29 mouse cellular contexts compared by ENCODE assay signal in the genomic region with DNA sequence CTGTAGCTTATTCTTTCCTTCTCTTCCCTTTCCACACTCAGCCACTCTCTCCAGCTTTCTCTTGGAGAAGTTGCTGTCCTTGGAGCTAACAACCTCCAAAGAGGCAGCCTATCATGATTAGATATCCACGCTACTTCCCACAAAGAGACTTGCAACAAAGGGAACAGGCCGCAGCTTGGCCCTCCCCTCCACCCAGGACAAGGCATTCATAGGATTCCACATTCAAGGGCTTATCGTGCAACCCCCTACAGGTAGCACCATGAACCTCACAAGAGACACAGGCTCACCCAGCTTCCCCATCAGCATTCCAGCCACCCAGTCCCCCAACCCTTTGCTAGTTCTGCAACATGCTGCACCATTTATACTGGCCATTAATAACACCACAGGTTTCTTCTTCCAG. TPM values are rescaled to one million over a fixed set of nuclear protein-coding genes. Genes with fewer than 3 reads are reported as not detected.
DNase-seq lines count a peak whose midpoint lies in the region; ATAC-seq and TF ChIP-seq lines count a peak whose summit lies in the region.
"Had no signal": no experiment of that assay in that cellular context is flagged by ENCODE, and none has a peak within 500 bp of the region (broad histone marks: within the 10 kb centered on the region; RNA-seq: fewer than 3 reads in every experiment).

No protein-coding gene starts in this region.

- DNase-seq in heart, postnatal 25 days (ENCODE audit: low spot score) = no peak
- DNase-seq in neural tube, embryonic 10.5 days (ENCODE audit: extremely low spot score, low spot score) = no peak
- DNase-seq in ES-E14 (ENCODE audit: low read depth, low spot score) (peak; percentile 51), ZHBTc4 (ENCODE audit: low read depth, low spot score) (peak; percentile 91)
- no peak for DNase-seq in left cerebral cortex, postnatal 4 days
- DNase-seq: adrenal gland, postnatal 10 days; cerebellum, adult 11 months; cerebellum, adult 8-10 months; cerebellum, postnatal 14 days; embryo, embryonic 11 days; gastrocnemius, adult 2 months; gastrocnemius, postnatal 25 days; heart, adult 18-20 months; heart, postnatal 14 days; kidney, adult 11 months had no signal

- H3K4me2 ChIP-seq in heart, embryonic 12.5 days = no peak overlapping the region
- H3K4me2 ChIP-seq in neural tube, embryonic 14.5 days (ENCODE audit: low read depth, low read length) = no peak overlapping the region
- H3K4me2 ChIP-seq in kidney, embryonic 14.5 days (replicated peaks; ENCODE audit: low read depth, low read length) = no peak overlapping the region
- H3K4me2 ChIP-seq: embryonic facial prominence, embryonic 15.5 days had no signal

- no peaks in the 10 kb centered on the region for H3K9me3 ChIP-seq in heart, embryonic 12.5 days (replicated peaks)
- H3K9me3 ChIP-seq in neural tube, embryonic 14.5 days (ENCODE audit: control insufficient read depth, low read length) = no peaks in the 10 kb centered on the region
- H3K9me3 ChIP-seq in ES-E14 (ENCODE audit: control insufficient read depth, insufficient read depth, low read depth, low read length) = no peaks in the 10 kb centered on the region
- H3K9me3 ChIP-seq in kidney, embryonic 14.5 days (ENCODE audit: control insufficient read depth, low read length) = no peaks in the 10 kb centered on the region
- H3K9me3 ChIP-seq: embryonic facial prominence, embryonic 15.5 days; forebrain, embryonic 10.5 days had no signal

- H3K36me3 ChIP-seq in heart, embryonic 12.5 days = peaks cover 68% of the 10 kb centered on the region
- H3K36me3 ChIP-seq in neural tube, embryonic 14.5 days (ENCODE audit: control insufficient read depth, insufficient read depth, low read length) = no peaks in the 10 kb centered on the region
- peaks cover 58% of the 10 kb centered on the region for H3K36me3 ChIP-seq in ES-E14 (ENCODE audit: control insufficient read depth, insufficient read depth, low read length, poor library complexity, severe bottlenecking)
- peaks cover 9% of the 10 kb centered on the region; the same call in 1 of the 2 replicates for H3K36me3 ChIP-seq in kidney, embryonic 14.5 days (ENCODE audit: control insufficient read depth, insufficient read depth, low read length)
- H3K36me3 ChIP-seq: embryonic facial prominence, embryonic 15.5 days had no signal

- intact Hi-C loops in heart, postnatal 25 days (cut with DNase I) = no loop called here
- intact Hi-C loops in left cerebral cortex, postnatal 4 days (cut with DNase I) = no loop called here

- H3K27ac ChIP-seq in heart, embryonic 12.5 days (ENCODE audit: poor library complexity, severe bottlenecking) = peak overlapping the region; percentile 5; the same call in 1 of the 2 replicates
- H3K27ac ChIP-seq in neural tube, embryonic 14.5 days (ENCODE audit: low read depth, low read length) = no peak overlapping the region
- H3K27ac ChIP-seq in ES-E14 (ENCODE audit: insufficient read depth, low read depth, low read length, poor library complexity, severe bottlenecking) = peak overlapping the region; percentile 71
- H3K27ac ChIP-seq in kidney, embryonic 14.5 days (ENCODE audit: low read depth, low read length) = no peak overlapping the region
- H3K27ac ChIP-seq: embryonic facial prominence, embryonic 15.5 days; forebrain, embryonic 10.5 days; gastrocnemius, adult 2 months; hindbrain, postnatal 0 days had no signal

- no peak overlapping the region for H3K4me3 ChIP-seq in heart, embryonic 12.5 days
- H3K4me3 ChIP-seq in neural tube, embryonic 14.5 days (ENCODE audit: low read depth, low read length) = no peak overlapping the region
- H3K4me3 ChIP-seq in ES-E14 (ENCODE audit: insufficient read depth in 1 of 2, low read depth in 1 of 2, low read length in 2 of 2, poor library complexity in 1 of 2, severe bottlenecking in 1 of 2) = no peak overlapping the region
- H3K4me3 ChIP-seq in kidney, embryonic 14.5 days (ENCODE audit: low read length) = no peak overlapping the region
- H3K4me3 ChIP-seq: embryonic facial prominence, embryonic 15.5 days; erythroblast, embryonic 14.5 days; forebrain, embryonic 10.5 days; gastrocnemius, adult 2 months had no signal

- ATAC-seq in heart, embryonic 12.5 days (ENCODE audit: insufficient number of reproducible peaks, low FRiP score) = no peak
- ATAC-seq in neural tube, embryonic 14.5 days (ENCODE audit: low read depth) = no peak
- no peak for ATAC-seq in kidney, embryonic 14.5 days (ENCODE audit: low FRiP score, low TSS enrichment)
- ATAC-seq: forebrain, embryonic 14.5 days; hindbrain, postnatal 0 days; Patski had no signal

- no peaks in the 10 kb centered on the region for H3K27me3 ChIP-seq in heart, embryonic 12.5 days (replicated peaks)
- H3K27me3 ChIP-seq in neural tube, embryonic 14.5 days (ENCODE audit: control insufficient read depth, insufficient read depth, low read length) = no peaks in the 10 kb centered on the region
- H3K27me3 ChIP-seq in kidney, embryonic 14.5 days (ENCODE audit: control insufficient read depth, insufficient read depth, low read length) = no peaks in the 10 kb centered on the region
- H3K27me3 ChIP-seq: embryonic facial prominence, embryonic 15.5 days; Patski had no signal

- WGBS in heart, embryonic 12.5 days = 45% methylated on average over 3 of the region's 3 CpGs
- WGBS in neural tube, embryonic 14.5 days = 91% methylated on average over 3 of the region's 3 CpGs
- 86% methylated on average over 3 of the region's 3 CpGs for WGBS in kidney, embryonic 14.5 days

- H3K4me1 ChIP-seq in heart, embryonic 12.5 days (replicated peaks) = peaks cover 8% of the 10 kb centered on the region
- no peaks in the 10 kb centered on the region for H3K4me1 ChIP-seq in neural tube, embryonic 14.5 days (ENCODE audit: control insufficient read depth, insufficient read depth, low read length)
- H3K4me1 ChIP-seq in ES-E14 (ENCODE audit: control insufficient read depth in 2 of 2, insufficient read depth in 2 of 2, low read length in 2 of 2, poor library complexity in 1 of 2) = peaks cover 0 to 22% of the 10 kb centered on the region in 2 experiments; a peak in 2 of 4 replicates
- no peaks in the 10 kb centered on the region for H3K4me1 ChIP-seq in kidney, embryonic 14.5 days (ENCODE audit: control insufficient read depth, insufficient read depth, low read length)
- H3K4me1 ChIP-seq: embryonic facial prominence, embryonic 15.5 days; forebrain, embryonic 10.5 days had no signal

- H3K9ac ChIP-seq in heart, embryonic 12.5 days = no peak overlapping the region
- H3K9ac ChIP-seq in neural tube, embryonic 14.5 days (replicated peaks; ENCODE audit: low read depth, low read length) = 0 out of 2 replicates have a peak overlapping the region, but pooled peaks have one; percentile 7
- peak overlapping the region; percentile 18; the same call in 1 of the 2 replicates for H3K9ac ChIP-seq in ES-E14 (ENCODE audit: insufficient read depth, low read depth, low read length, poor library complexity, severe bottlenecking)
- H3K9ac ChIP-seq in kidney, embryonic 14.5 days (ENCODE audit: low read depth, low read length) = no peak overlapping the region
- H3K9ac ChIP-seq: embryonic facial prominence, embryonic 15.5 days had no signal

- in situ Hi-C loops in ES-E14 (cut with MboI; ENCODE audit: low sequenced_read_pairs in 2 of 2, unreplicated experiment in 2 of 2) = no loop called here

TF ChIP-seq in ES-E14, 5 proteins besides CTCF, POLR2A, EP300 and RAD21:
- TF ChIP-seq ZNF384 (IDR thresholded peaks at IDR 0.05; ENCODE audit: low read depth, low read length) = no peak
- no peak for TF ChIP-seq MAFK (IDR thresholded peaks at IDR 0.05; ENCODE audit: insufficient read depth, low read depth, low read length)
- no peak for TF ChIP-seq ZC3H11A (IDR thresholded peaks at IDR 0.05; ENCODE audit: borderline replicate concordance, low read depth, low read length)
- TF ChIP-seq HCFC1 (IDR thresholded peaks at IDR 0.05; ENCODE audit: borderline replicate concordance, insufficient read depth, low read length) = no peak
- no peak for TF ChIP-seq CHD2 (IDR thresholded peaks at IDR 0.05; ENCODE audit: low read depth, low read length)

RNA-seq across cellular contexts. Expression of a gene that starts 13.1 kb away (rescaled TPM):
- 0.27 and 0.32 TPM in 2 replicates for polyA plus RNA-seq in heart, embryonic 12.5 days (2016; fragmentation: Nextera tagmentation; extraction: Ambion mirVana)
- not detected for total RNA-seq in heart, postnatal 25 days (2021)
- 0.99 and 1.0 TPM in 2 replicates for polyA plus RNA-seq in neural tube, embryonic 14.5 days (2014; fragmentation: Nextera tagmentation; extraction: Ambion mirVana)
- total RNA-seq in ES-E14 (2012; rRNA removed) = 1.2 and 2.7 TPM in 2 replicates
- polyA plus RNA-seq in kidney, embryonic 14.5 days (2014; fragmentation: Nextera tagmentation; extraction: Ambion mirVana) = 0.22 and 0.43 TPM in 2 replicates
- total RNA-seq in left cerebral cortex, postnatal 4 days (2021) = under 1 TPM; 0.40 to 0.54 TPM
- total RNA-seq: common myeloid progenitor, adult 5-6 weeks; heart, adult 18-20 months had no signal
- polyA plus RNA-seq: erythroblast, embryonic 14.5 days had no signal

RNA-seq across cellular contexts. Expression of a gene that starts 13.4 kb away (rescaled TPM):
- polyA plus RNA-seq in heart, embryonic 12.5 days (2016; fragmentation: Nextera tagmentation; extraction: Ambion mirVana) = 9.3 and 9.9 TPM in 2 replicates
- total RNA-seq in heart, postnatal 25 days (2021) = 1 to 10 TPM; 1.1 to 1.8 TPM
- 3.1 and 3.7 TPM in 2 replicates for polyA plus RNA-seq in neural tube, embryonic 14.5 days (2014; fragmentation: Nextera tagmentation; extraction: Ambion mirVana)
- 21.6 and 30.5 TPM in 2 replicates for total RNA-seq in ES-E14 (2012; rRNA removed)
- 7.8 and 11.1 TPM in 2 replicates for polyA plus RNA-seq in kidney, embryonic 14.5 days (2014; fragmentation: Nextera tagmentation; extraction: Ambion mirVana)
- total RNA-seq in left cerebral cortex, postnatal 4 days (2021) = 1 to 10 TPM; 5.0 to 5.5 TPM

RNA-seq across cellular contexts. Expression of a gene that starts 24.7 kb away (rescaled TPM):
- polyA plus RNA-seq in heart, embryonic 12.5 days (2016; fragmentation: Nextera tagmentation; extraction: Ambion mirVana) = 17.2 and 20.2 TPM in 2 replicates
- total RNA-seq in heart, postnatal 25 days (2021) = 1 to 10 TPM; 7.0 to 7.7 TPM
- 115 and 133 TPM in 2 replicates for polyA plus RNA-seq in neural tube, embryonic 14.5 days (2014; fragmentation: Nextera tagmentation; extraction: Ambion mirVana)
- total RNA-seq in ES-E14 (2012; rRNA removed) = 4.4 and 5.4 TPM in 2 replicates
- polyA plus RNA-seq in kidney, embryonic 14.5 days (2014; fragmentation: Nextera tagmentation; extraction: Ambion mirVana) = 30.7 and 51.1 TPM in 2 replicates
- total RNA-seq in left cerebral cortex, postnatal 4 days (2021) = 100 to 1,000 TPM; 403 to 414 TPM
- total RNA-seq: common myeloid progenitor, adult 5-6 weeks had no signal
- polyA plus RNA-seq: erythroblast, embryonic 14.5 days had no signal

RNA-seq across cellular contexts. Expression of a gene that starts 31.3 kb away (rescaled TPM):
- not detected in 2 replicates for polyA plus RNA-seq in heart, embryonic 12.5 days (2016; fragmentation: Nextera tagmentation; extraction: Ambion mirVana)
- total RNA-seq in heart, postnatal 25 days (2021) = not detected
- not detected in 2 replicates for polyA plus RNA-seq in neural tube, embryonic 14.5 days (2014; fragmentation: Nextera tagmentation; extraction: Ambion mirVana)
- not detected in 2 replicates for total RNA-seq in ES-E14 (2012; rRNA removed)
- not detected in 2 replicates for polyA plus RNA-seq in kidney, embryonic 14.5 days (2014; fragmentation: Nextera tagmentation; extraction: Ambion mirVana)
- total RNA-seq in left cerebral cortex, postnatal 4 days (2021) = not detected
- total RNA-seq: adrenal gland, postnatal 10 days; adrenal gland, postnatal 4 days; common myeloid progenitor, adult 5-6 weeks; gastrocnemius, adult 2 months; gastrocnemius, postnatal 25 days; heart, adult 18-20 months; heart, postnatal 14 days; hindbrain, postnatal 0 days had no signal
- polyA plus RNA-seq: embryonic facial prominence, embryonic 11.5 days; erythroblast, embryonic 14.5 days; forebrain, embryonic 10.5 days; forebrain, embryonic 14.5 days; hindbrain, embryonic 11.5 days; hindbrain, postnatal 0 days; intestine, embryonic 14.5 days; Patski had no signal

RNA-seq across cellular contexts. Expression of a gene that starts 34.7 kb away (rescaled TPM):
- 155 and 162 TPM in 2 replicates for polyA plus RNA-seq in heart, embryonic 12.5 days (2016; fragmentation: Nextera tagmentation; extraction: Ambion mirVana)
- total RNA-seq in heart, postnatal 25 days (2021) = 10 to 100 TPM; 54.1 to 56.7 TPM
- 402 and 413 TPM in 2 replicates for polyA plus RNA-seq in neural tube, embryonic 14.5 days (2014; fragmentation: Nextera tagmentation; extraction: Ambion mirVana)
- total RNA-seq in ES-E14 (2012; rRNA removed) = 158 and 173 TPM in 2 replicates
- 174 and 199 TPM in 2 replicates for polyA plus RNA-seq in kidney, embryonic 14.5 days (2014; fragmentation: Nextera tagmentation; extraction: Ambion mirVana)
- total RNA-seq in left cerebral cortex, postnatal 4 days (2021) = 100 to 1,000 TPM; 229 to 238 TPM

Comparison
In these comparisons a context has a peak if more than half of its experiments do, and no peak if none do; other contexts are left out.
1. H3K27ac ChIP-seq: peak in heart, embryonic 12.5 days (single experiment) and ES-E14 (single experiment); none in neural tube, embryonic 14.5 days (single experiment) and kidney, embryonic 14.5 days (single experiment).
2. H3K9ac ChIP-seq: peak in neural tube, embryonic 14.5 days (single experiment) and ES-E14 (single experiment); none in heart, embryonic 12.5 days (single experiment) and kidney, embryonic 14.5 days (single experiment).
3. DNase-seq: peak in ES-E14 (single experiment) and ZHBTc4 (single experiment); none in heart, postnatal 25 days (single experiment), neural tube, embryonic 10.5 days (single experiment) and left cerebral cortex, postnatal 4 days (single experiment).
4. RNA of a gene that starts 24.7 kb away (total RNA-seq): 403 to 414 TPM in left cerebral cortex, postnatal 4 days; 7.0 to 7.7 TPM in heart, postnatal 25 days and 4.4 to 5.4 TPM in ES-E14; every median in the first group is over 10 times any median in the second.